Mouse (Mus musculus) stomach, postnatal 0 days (tissue): Measurements from ENCODE around the gene Mmp19.

Source experiments
- CTCF ChIP-seq: IDR thresholded peaks from 2 replicates; pipeline ENCODE4 v1.5.1; 2016; ENCODE audit warnings: antibody characterized with exemption, low read depth, mild to moderate bottlenecking, moderate library complexity
- EP300 ChIP-seq: optimal IDR thresholded peaks from 2 replicates; pipeline ENCODE3; 2016; ENCODE audit warnings: antibody characterized with exemption

GRCm38 (mm10) chr10:128773685-128774084 lies 17.0 kb upstream of the Mmp19 start:
- TF ChIP-seq EP300, result no peak
- TF ChIP-seq CTCF, result peak; percentile 66
